Mouse (Mus musculus): ENCODE data around the gene Secisbp2.

Secisbp2 gene

GRCm38 (mm10) chr13:51732097-51732664 is 80.7 kb downstream of the Secisbp2 start:
- no peak for DNase-seq (ENCODE audit: low spot score)

Measured in left cerebral cortex, adult 11 months (tissue).